Mouse (Mus musculus) ES-E14 (cell line): ENCODE results near the gene Otc. TPM values are rescaled to one million over a fixed set of nuclear protein-coding genes. Genes with fewer than 3 reads are reported as not detected.

ENCODE experiments used
- DNase-seq: peaks from one replicate; pipeline ENCODE4 v3.0.0-alpha.2; 2013; ENCODE audit warnings: low read depth, low spot score
- H3K27ac ChIP-seq: 2 replicates; pipeline ENCODE4 v1.5.1; 2012; ENCODE audit warnings: low read depth, mild to moderate bottlenecking, low read length, moderate library complexity, mixed read lengths; ENCODE audit not compliant: poor library complexity, insufficient read depth, severe bottlenecking
- H3K36me3 ChIP-seq: 2 replicates; pipeline ENCODE4 v1.6.1; 2012; ENCODE audit warnings: mild to moderate bottlenecking, low read length, moderate library complexity, mixed read lengths; ENCODE audit not compliant: control insufficient read depth, poor library complexity, insufficient read depth, severe bottlenecking
- H3K4me1 ChIP-seq, 2 experiments: fragments of 150-350 bp in 1 of 2; sonication (generic) in 1 of 2; 2 replicates each; pipeline ENCODE4 v1.6.1; 2012; ENCODE audit warnings: low read length in 2 of 2, mild to moderate bottlenecking in 1 of 2, mixed read lengths in 1 of 2; ENCODE audit not compliant: control insufficient read depth in 2 of 2, insufficient read depth in 2 of 2, poor library complexity in 1 of 2
- H3K4me3 ChIP-seq, 2 experiments: fragments of 150-350 bp in 1 of 2; sonication (generic) in 1 of 2; 2 replicates each; pipeline ENCODE4 v1.5.1; 2012; ENCODE audit warnings: low read length in 2 of 2, low read depth in 1 of 2, mild to moderate bottlenecking in 1 of 2, mixed read lengths in 1 of 2; ENCODE audit not compliant: insufficient read depth in 1 of 2, poor library complexity in 1 of 2, severe bottlenecking in 1 of 2
- H3K9ac ChIP-seq: 2 replicates; pipeline ENCODE4 v1.6.1; 2012; ENCODE audit warnings: low read depth, mild to moderate bottlenecking, low read length, mixed read lengths; ENCODE audit not compliant: poor library complexity, insufficient read depth, severe bottlenecking
- H3K9me3 ChIP-seq: fragments of 150-350 bp; sonication (generic); 2 replicates; pipeline ENCODE4 v1.6.1; 2012; ENCODE audit warnings: low read depth, mild to moderate bottlenecking, low read length; ENCODE audit not compliant: control insufficient read depth, insufficient read depth
- CHD2 ChIP-seq: IDR thresholded peaks from 2 replicates; pipeline ENCODE4 v1.6.1; 2014; ENCODE audit warnings: mild to moderate bottlenecking, low read depth, low read length, inconsistent platforms
- HCFC1 ChIP-seq: IDR thresholded peaks from 2 replicates; pipeline ENCODE4 v1.6.1; 2012; ENCODE audit warnings: low read length, inconsistent platforms, borderline replicate concordance; ENCODE audit not compliant: insufficient read depth
- MAFK ChIP-seq: IDR thresholded peaks from 2 replicates; pipeline ENCODE4 v1.6.1; 2014; ENCODE audit warnings: mild to moderate bottlenecking, low read depth, low read length, inconsistent platforms; ENCODE audit not compliant: insufficient read depth
- ZC3H11A ChIP-seq: IDR thresholded peaks from 2 replicates; pipeline ENCODE4 v1.6.1; 2012; ENCODE audit warnings: low read depth, mild to moderate bottlenecking, inconsistent platforms, low read length, borderline replicate concordance
- ZNF384 ChIP-seq: IDR thresholded peaks from 2 replicates; pipeline ENCODE4 v1.6.1; 2012; ENCODE audit warnings: low read depth, low read length, inconsistent platforms
- in situ Hi-C, 2 experiments: fragments of 600-800 bp; cut with MboI; formaldehyde crosslinking; loops; one replicate each; pipeline ENCODE4 v1.15.1; 2025; ENCODE audit warnings: low sequenced_read_pairs in 2 of 2, inconsistent platforms in 1 of 2; ENCODE audit not compliant: unreplicated experiment in 2 of 2
- total RNA-seq: library from RNA; depleted of rRNA; stranded (reverse); fragments of 300-350 nt; gene quantifications from 2 replicates; pipeline ENCODE4 v1.2.3, GENCODE M21; 2012; rRNA removed

Gene Otc
- total RNA-seq, 1 experiment: not detected

GRCm38 (mm10) chrX:10318176-10318575 is 66.1 kb downstream of the Otc start:
- in situ Hi-C loops: no loop called here

GRCm38 (mm10) chrX:10330246-10330645 is 78.1 kb downstream of the Otc start:
- H3K4me3 ChIP-seq: no peak overlapping the region
- in situ Hi-C loops: no loop called here
- H3K9ac ChIP-seq: no peak overlapping the region
- no peak for DNase-seq
- no peak overlapping the region for H3K27ac ChIP-seq
- H3K4me1 ChIP-seq: no peaks in the 10 kb centered on the region
- H3K36me3 ChIP-seq: no peaks in the 10 kb centered on the region
- no peaks in the 10 kb centered on the region for H3K9me3 ChIP-seq
- no peak for TF ChIP-seq HCFC1
- TF ChIP-seq ZNF384: no peak
- TF ChIP-seq MAFK: no peak
- TF ChIP-seq ZC3H11A: no peak
- no peak for TF ChIP-seq CHD2

More at GRCm38 (mm10) chrX:10318176-10318575, 66.1 kb downstream of the Otc start:
- DNase-seq: no peak
- Histone ChIP-seq H3K9ac (no peak overlapping the region), H3K4me1 (no peaks in the 10 kb centered on the region), H3K4me3 (no peak overlapping the region), H3K9me3 (no peaks in the 10 kb centered on the region), H3K27ac (no peak overlapping the region), H3K36me3 (no peaks in the 10 kb centered on the region)
- TF ChIP-seq MAFK (no peak), CHD2 (no peak), ZNF384 (no peak), ZC3H11A (no peak), HCFC1 (no peak)

GRCm38 (mm10) chrX:10331749-10332148 is 79.6 kb downstream of the Otc start:
- no peaks in the 10 kb centered on the region for H3K36me3 ChIP-seq
- no peak overlapping the region for H3K27ac ChIP-seq
- no peaks in the 10 kb centered on the region for H3K9me3 ChIP-seq
- no peak overlapping the region for H3K4me3 ChIP-seq
- in situ Hi-C loops: no loop called here
- no peak overlapping the region for H3K9ac ChIP-seq
- H3K4me1 ChIP-seq: no peaks in the 10 kb centered on the region
- no peak for DNase-seq
- TF ChIP-seq CHD2 (no peak), HCFC1 (no peak), MAFK (no peak), ZNF384 (no peak), ZC3H11A (no peak)

GRCm38 (mm10) chrX:10336816-10337215 is 84.7 kb downstream of the Otc start:
- Histone ChIP-seq H3K4me1 (no peaks in the 10 kb centered on the region), H3K9ac (no peak overlapping the region), H3K4me3 (no peak overlapping the region), H3K36me3 (no peaks in the 10 kb centered on the region), H3K9me3 (no peaks in the 10 kb centered on the region), H3K27ac (no peak overlapping the region)
- in situ Hi-C loops: no loop called here
- TF ChIP-seq HCFC1 (no peak), ZNF384 (no peak), CHD2 (no peak), MAFK (no peak), ZC3H11A (no peak)
- DNase-seq: no peak

- Histone ChIP-seq H3K36me3 (no peaks in the 10 kb centered on the region), H3K9ac (no peak overlapping the region), H3K4me1 (no peaks in the 10 kb centered on the region), H3K27ac (no peak overlapping the region), H3K9me3 (no peaks in the 10 kb centered on the region), H3K4me3 (no peak overlapping the region)
- no peak for DNase-seq
- no peak for TF ChIP-seq ZNF384
- in situ Hi-C loops: no loop called here
Observed at GRCm38 (mm10) chrX:10355867-10356266, 103.8 kb downstream of the Otc start.

Other genes with a start within 250 kb of the Otc start
- gene Srpx, start 134.6 kb upstream of the Otc start, total RNA-seq: 0.32 and 0.36 TPM in 2 replicates
- 5.0 and 5.1 TPM in 2 replicates for gene Rpgr, start 35.4 kb upstream of the Otc start, total RNA-seq
- gene Tspan7, start 232.9 kb downstream of the Otc start, total RNA-seq: 8.7 and 18.4 TPM in 2 replicates